Mouse (Mus musculus): ENCODE results near the gene Mdk. TPM values are rescaled to one million over a fixed set of nuclear protein-coding genes. Genes with fewer than 3 reads are reported as not detected.

The Mdk gene
- total RNA-seq, 2 experiments from 2014 or later = 102 to 110 TPM

- no peak for DNase-seq
Measured at GRCm38 (mm10) chr2:91913328-91914110, 18.6 kb downstream of the Mdk start.

GRCm38 (mm10) chr2:91912616-91913015, 19.5 kb downstream of the Mdk start:
- DNase-seq = no peak

GRCm38 (mm10) chr2:91906141-91906540, 26.0 kb downstream of the Mdk start:
- DNase-seq = no peak

- DNase-seq = peak; percentile 37
Measured at GRCm38 (mm10) chr2:91904618-91905307, 27.3 kb downstream of the Mdk start.

- DNase-seq = no peak
Measured at GRCm38 (mm10) chr2:91903171-91903925, 28.7 kb downstream of the Mdk start.

- DNase-seq = no peak
Measured at GRCm38 (mm10) chr2:91902336-91902735, 29.8 kb downstream of the Mdk start.

GRCm38 (mm10) chr2:91900431-91900830, 31.7 kb downstream of the Mdk start:
- DNase-seq = no peak

- DNase-seq = no peak
Measured at GRCm38 (mm10) chr2:91899141-91899540, 33.0 kb downstream of the Mdk start.

GRCm38 (mm10) chr2:91897968-91898367, 34.1 kb downstream of the Mdk start:
- DNase-seq = no peak

- no peak for DNase-seq
Measured at GRCm38 (mm10) chr2:91895401-91895800, 36.7 kb downstream of the Mdk start.

GRCm38 (mm10) chr2:91894716-91895115, 37.4 kb downstream of the Mdk start:
- DNase-seq = no peak

GRCm38 (mm10) chr2:91884616-91885015, 47.5 kb downstream of the Mdk start:
- DNase-seq = no peak

- no peak for DNase-seq
Measured at GRCm38 (mm10) chr2:91883961-91884360, 48.1 kb downstream of the Mdk start.

Small RNA genes within 50 kb of the gene (microRNA-seq; reads per million reads assigned to microRNA genes)
- gene Mir6999 = 0 to 0.41 reads per million in 2 experiments

Other genes starting within 250 kb of the Mdk start
- gene Atg13, start 221.7 kb downstream of the Mdk start, total RNA-seq (2021) = 10 to 100 TPM; 28.4 to 31.1 TPM
- 1 to 10 TPM; 4.3 to 4.5 TPM for gene Harbi1, start 221.4 kb downstream of the Mdk start, total RNA-seq (2021)
- 10 to 100 TPM; 21.3 to 22.1 TPM for gene Ambra1, start 202.2 kb downstream of the Mdk start, total RNA-seq (2021)
- not detected for gene Chrm4, start 5.0 kb downstream of the Mdk start, total RNA-seq (2021)
- gene Gm9821, start 13.4 kb upstream of the Mdk start, total RNA-seq (2021) = not detected
- 10 to 100 TPM; 76.6 to 80.9 TPM for gene Dgkz, start 43.6 kb upstream of the Mdk start, total RNA-seq (2021)
- 10 to 100 TPM; 16.9 to 18.5 TPM for gene Creb3l1, start 92.2 kb upstream of the Mdk start, total RNA-seq (2021)
- 10 to 100 TPM; 38.1 to 41.5 TPM for gene Phf21a, start 160.8 kb upstream of the Mdk start, total RNA-seq (2021)